Mouse (Mus musculus): ENCODE results near the gene Nhsl1. TPM values are rescaled to one million over a fixed set of nuclear protein-coding genes. Genes with fewer than 3 reads are reported as not detected.
A peak's percentile ranks its signal among the peaks of the same experiment; 100 is the strongest.

Nhsl1 gene
- polyA plus RNA-seq, 1 experiment: 0.20 TPM

DNA sequence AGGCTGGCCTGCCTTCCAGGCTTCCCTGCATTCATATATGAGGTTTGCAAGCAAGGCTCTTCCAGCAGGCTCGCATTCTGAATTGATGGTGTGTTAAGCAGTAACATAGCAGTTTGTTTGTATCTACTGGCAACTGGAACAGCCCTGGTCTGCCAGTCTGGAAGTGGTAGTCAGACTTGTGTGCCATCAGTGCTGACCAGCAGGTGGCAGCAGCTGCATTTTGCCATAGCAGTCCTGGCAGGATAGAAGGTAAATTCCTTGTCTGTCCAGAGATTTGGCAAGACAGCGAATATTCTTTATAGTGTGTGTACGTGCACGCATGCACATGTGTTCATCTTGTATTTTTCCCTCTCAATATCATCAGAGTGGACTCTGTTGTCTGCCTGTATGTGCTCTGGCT lies 134.6 kb downstream of the Nhsl1 start:
- Histone ChIP-seq H3K4me3 (ENCODE audit: insufficient read depth, low read length) (no peak overlapping the region), H3K4me1 (ENCODE audit: control insufficient read depth, insufficient read depth, low read length) (no peaks in the 10 kb centered on the region), H3K27ac (ENCODE audit: insufficient read depth, low read depth, low read length) (no peak overlapping the region)
- TF ChIP-seq CTCF (IDR thresholded peaks at IDR 0.05; ENCODE audit: low read depth, low read length): peak; percentile 82
- no peak for TF ChIP-seq POLR2A (IDR thresholded peaks at IDR 0.05; ENCODE audit: borderline replicate concordance, low read depth, low read length)

- no peak overlapping the region for H3K4me3 ChIP-seq (ENCODE audit: insufficient read depth, low read length)
- TF ChIP-seq CTCF (IDR thresholded peaks at IDR 0.05; ENCODE audit: low read depth, low read length): no peak
- TF ChIP-seq POLR2A (IDR thresholded peaks at IDR 0.05; ENCODE audit: borderline replicate concordance, low read depth, low read length): no peak
- H3K4me1 ChIP-seq (ENCODE audit: control insufficient read depth, insufficient read depth, low read length): no peaks in the 10 kb centered on the region
- H3K27ac ChIP-seq (ENCODE audit: insufficient read depth, low read depth, low read length): no peak overlapping the region
Observed at GRCm38 (mm10) chr10:18454161-18454560, 135.4 kb downstream of the Nhsl1 start.

- TF ChIP-seq POLR2A (IDR thresholded peaks at IDR 0.05; ENCODE audit: borderline replicate concordance, low read depth, low read length): no peak
- no peak for TF ChIP-seq CTCF (IDR thresholded peaks at IDR 0.05; ENCODE audit: low read depth, low read length)
- Histone ChIP-seq H3K4me3 (ENCODE audit: insufficient read depth, low read length) (no peak overlapping the region), H3K27ac (ENCODE audit: insufficient read depth, low read depth, low read length) (no peak overlapping the region), H3K4me1 (ENCODE audit: control insufficient read depth, insufficient read depth, low read length) (no peaks in the 10 kb centered on the region)
Observed at GRCm38 (mm10) chr10:18455301-18455920, 136.6 kb downstream of the Nhsl1 start.

DNA sequence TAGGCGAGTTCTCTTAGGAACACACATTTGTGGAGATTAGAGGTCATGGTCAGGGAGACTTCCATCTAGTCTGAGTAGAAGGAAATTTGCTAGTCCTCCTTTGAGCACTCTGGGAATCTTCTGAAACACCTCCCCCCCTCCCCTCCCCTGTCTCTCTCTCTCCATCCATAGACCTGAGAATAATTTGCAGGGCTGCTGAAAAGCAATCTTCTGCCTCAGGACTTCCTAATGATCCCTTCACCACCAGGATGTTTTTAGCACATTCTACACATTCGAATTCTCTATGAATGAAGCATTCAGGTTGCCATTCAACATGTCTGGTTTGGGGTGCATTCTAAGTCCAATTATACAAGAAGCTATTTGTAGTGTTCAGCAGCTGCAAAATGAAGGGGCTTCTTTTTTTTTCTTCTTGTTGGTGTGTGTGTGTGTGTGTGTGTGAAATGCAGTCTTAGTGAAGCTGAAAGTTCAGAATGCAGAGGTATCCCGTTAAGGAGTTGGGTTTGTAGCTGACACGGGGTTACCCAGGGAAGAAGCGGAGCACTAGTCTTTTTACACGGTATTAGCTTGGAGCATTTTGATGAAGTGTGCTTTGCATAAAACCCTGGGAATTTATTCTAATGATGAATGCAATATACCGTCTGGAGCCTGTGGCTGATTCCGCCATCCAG lies 139.2 kb downstream of the Nhsl1 start:
- H3K27ac ChIP-seq (ENCODE audit: insufficient read depth, low read depth, low read length): no peak overlapping the region
- H3K4me1 ChIP-seq (ENCODE audit: control insufficient read depth, insufficient read depth, low read length): no peaks in the 10 kb centered on the region
- no peak for TF ChIP-seq POLR2A (IDR thresholded peaks at IDR 0.05; ENCODE audit: borderline replicate concordance, low read depth, low read length)
- TF ChIP-seq CTCF (IDR thresholded peaks at IDR 0.05; ENCODE audit: low read depth, low read length): no peak
- no peak overlapping the region for H3K4me3 ChIP-seq (ENCODE audit: insufficient read depth, low read length)

DNA sequence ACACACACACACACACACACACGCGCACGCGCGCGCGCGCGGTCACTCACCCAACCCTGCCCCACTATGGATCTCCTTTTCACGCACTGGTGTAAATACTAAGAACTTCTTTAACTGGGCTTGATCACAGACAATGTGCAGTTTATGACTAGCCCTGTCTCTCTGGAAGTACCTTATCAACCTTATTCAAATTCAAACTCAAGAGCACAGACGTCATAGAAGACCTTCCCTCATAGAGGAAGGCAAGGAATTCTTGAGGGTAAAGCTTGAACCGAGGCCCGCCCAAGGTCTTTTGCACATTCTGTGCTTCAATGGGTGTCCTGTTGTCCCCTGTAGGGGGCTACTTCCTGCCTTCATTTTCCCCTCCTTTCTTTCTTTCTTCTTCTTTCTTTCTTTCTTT lies 142.6 kb downstream of the Nhsl1 start:
- Histone ChIP-seq H3K4me1 (ENCODE audit: control insufficient read depth, insufficient read depth, low read length) (no peaks in the 10 kb centered on the region), H3K4me3 (ENCODE audit: insufficient read depth, low read length) (no peak overlapping the region), H3K27ac (ENCODE audit: insufficient read depth, low read depth, low read length) (no peak overlapping the region)
- TF ChIP-seq POLR2A (IDR thresholded peaks at IDR 0.05; ENCODE audit: borderline replicate concordance, low read depth, low read length) (no peak), CTCF (IDR thresholded peaks at IDR 0.05; ENCODE audit: low read depth, low read length) (no peak)

GRCm38 (mm10) chr10:18463071-18463841 lies 144.5 kb downstream of the Nhsl1 start:
- no peaks in the 10 kb centered on the region for H3K4me1 ChIP-seq (ENCODE audit: control insufficient read depth, insufficient read depth, low read length)
- H3K4me3 ChIP-seq (ENCODE audit: insufficient read depth, low read length): no peak overlapping the region
- H3K27ac ChIP-seq (ENCODE audit: insufficient read depth, low read depth, low read length): no peak overlapping the region
- no peak for TF ChIP-seq CTCF (IDR thresholded peaks at IDR 0.05; ENCODE audit: low read depth, low read length)
- no peak for TF ChIP-seq POLR2A (IDR thresholded peaks at IDR 0.05; ENCODE audit: borderline replicate concordance, low read depth, low read length)

- Histone ChIP-seq H3K27ac (ENCODE audit: insufficient read depth, low read depth, low read length) (no peak overlapping the region), H3K4me1 (ENCODE audit: control insufficient read depth, insufficient read depth, low read length) (peaks cover 5% of the 10 kb centered on the region; the same call in 1 of the 2 replicates), H3K4me3 (ENCODE audit: insufficient read depth, low read length) (no peak overlapping the region)
- TF ChIP-seq CTCF (IDR thresholded peaks at IDR 0.05; ENCODE audit: low read depth, low read length) (no peak), POLR2A (IDR thresholded peaks at IDR 0.05; ENCODE audit: borderline replicate concordance, low read depth, low read length) (no peak)
Observed at GRCm38 (mm10) chr10:18468396-18468795, 149.6 kb downstream of the Nhsl1 start.

DNA sequence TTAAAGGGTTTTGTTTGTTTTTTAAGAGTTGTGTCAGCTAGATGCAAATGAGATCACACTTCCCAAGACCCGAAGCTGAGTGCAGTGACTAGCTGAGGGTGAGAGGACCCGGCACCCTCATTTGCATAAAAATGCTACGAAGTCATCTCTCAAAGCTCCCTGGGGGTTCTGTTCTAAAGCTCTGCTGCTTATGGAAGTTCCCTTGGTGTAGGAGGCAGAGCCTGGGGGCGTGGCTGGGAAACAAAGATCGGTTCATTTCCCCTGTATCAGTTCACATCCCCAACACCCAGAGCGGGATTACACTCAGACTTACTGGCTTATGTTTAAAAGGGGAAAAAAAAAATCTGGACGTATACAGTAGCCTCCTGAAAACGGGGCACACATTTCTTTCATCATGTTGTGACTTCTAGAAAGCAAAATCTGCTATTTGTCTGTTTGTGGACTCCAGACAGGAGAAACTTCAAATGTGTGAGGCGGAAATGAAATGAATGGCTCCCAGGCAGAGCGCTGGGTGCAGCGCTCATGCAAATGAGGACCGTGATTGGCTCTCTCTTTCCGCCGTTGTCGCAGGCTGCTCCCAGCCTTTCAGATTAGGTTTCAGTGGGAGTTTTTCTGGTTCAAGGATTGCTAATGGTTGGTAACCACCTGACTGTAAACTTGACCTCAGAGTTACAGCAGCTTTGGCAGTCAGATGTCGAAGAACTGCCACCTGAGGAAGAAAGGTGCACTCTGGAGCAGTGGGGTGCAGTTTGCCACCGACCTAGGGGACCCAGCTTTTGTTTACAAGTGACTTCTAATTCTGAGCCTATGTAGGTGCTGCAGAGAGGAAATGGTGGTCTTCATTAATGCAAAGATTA lies 150.7 kb downstream of the Nhsl1 start:
- H3K4me3 ChIP-seq (ENCODE audit: insufficient read depth, low read length): peak overlapping the region; percentile 30
- TF ChIP-seq POLR2A (IDR thresholded peaks at IDR 0.05; ENCODE audit: borderline replicate concordance, low read depth, low read length) (no peak), CTCF (IDR thresholded peaks at IDR 0.05; ENCODE audit: low read depth, low read length) (no peak)
- peaks cover 5% of the 10 kb centered on the region; the same call in 1 of the 2 replicates for H3K4me1 ChIP-seq (ENCODE audit: control insufficient read depth, insufficient read depth, low read length)
- H3K27ac ChIP-seq (ENCODE audit: insufficient read depth, low read depth, low read length): no peak overlapping the region

GRCm38 (mm10) chr10:18470351-18471060 lies 151.7 kb downstream of the Nhsl1 start:
- TF ChIP-seq CTCF (IDR thresholded peaks at IDR 0.05; ENCODE audit: low read depth, low read length): no peak
- no peak for TF ChIP-seq POLR2A (IDR thresholded peaks at IDR 0.05; ENCODE audit: borderline replicate concordance, low read depth, low read length)
- Histone ChIP-seq H3K4me1 (ENCODE audit: control insufficient read depth, insufficient read depth, low read length) (peaks cover 5% of the 10 kb centered on the region; the same call in 1 of the 2 replicates), H3K4me3 (ENCODE audit: insufficient read depth, low read length) (no peak overlapping the region), H3K27ac (ENCODE audit: insufficient read depth, low read depth, low read length) (no peak overlapping the region)
